Mouse (Mus musculus) intestine, embryonic 14.5 days (tissue): ENCODE measurements around the gene Disp2. TPM values are rescaled to one million over a fixed set of nuclear protein-coding genes. Genes with fewer than 3 reads are reported as not detected.

Source experiments
- ATAC-seq: fragments of 200-750 bp; cut with Nextera tagmentation; replicated peaks from 2 replicates; pipeline ENCODE4 v1.8.0; 2017; ENCODE audit warnings: low read depth, moderate number of reproducible peaks, moderate TSS enrichment, moderate library complexity; ENCODE audit not compliant: low FRiP score, low TSS enrichment
- DNase-seq: peaks from one replicate; pipeline ENCODE4 v3.0.0-alpha.2; 2018; ENCODE audit warnings: low spot score
- H3K27ac ChIP-seq: fragments of 300-500 bp; sonication (generic); 2 replicates; pipeline ENCODE4 v1.5.1; 2014; ENCODE audit warnings: low read depth, mild to moderate bottlenecking, control low read depth
- H3K27me3 ChIP-seq: fragments of 300-500 bp; sonication (generic); replicated peaks from 2 replicates; pipeline ENCODE4 v1.6.1; 2014; ENCODE audit warnings: low read length, control low read depth; ENCODE audit not compliant: control insufficient read depth, insufficient read depth
- H3K36me3 ChIP-seq: fragments of 300-500 bp; sonication (generic); 2 replicates; pipeline ENCODE4 v1.6.1; 2014; ENCODE audit warnings: low read length, control low read depth; ENCODE audit not compliant: control insufficient read depth, insufficient read depth
- H3K4me1 ChIP-seq: fragments of 300-500 bp; sonication (generic); replicated peaks from 2 replicates; pipeline ENCODE4 v1.6.1; 2014; ENCODE audit warnings: low read length, control low read depth, mixed read lengths; ENCODE audit not compliant: control insufficient read depth, insufficient read depth
- H3K4me2 ChIP-seq: fragments of 300-500 bp; sonication (generic); 2 replicates; pipeline ENCODE4 v1.6.1; 2014; ENCODE audit warnings: low read length
- H3K4me3 ChIP-seq: fragments of 300-500 bp; sonication (generic); 2 replicates; pipeline ENCODE4 v1.5.1; 2014; ENCODE audit warnings: low read depth, low read length, control low read depth, mixed read lengths
- H3K9ac ChIP-seq: fragments of 300-500 bp; sonication (generic); 2 replicates; pipeline ENCODE4 v1.6.1; 2014; ENCODE audit warnings: mild to moderate bottlenecking, low read length
- H3K9me3 ChIP-seq: fragments of 300-500 bp; sonication (generic); 2 replicates; pipeline ENCODE4 v1.6.1; 2016; ENCODE audit warnings: low read length, control low read depth; ENCODE audit not compliant: control insufficient read depth
- WGBS: fragments of 180-500 bp; shearing (Covaris S2); extraction: QIAGEN DNeasy Blood & Tissue Kit; methylation state at CpG from one replicate; pipeline ENCODE4 v1.1.7; 2014; 5-methylcytosine and 5-hydroxymethylcytosine counted together
- polyA plus RNA-seq: library from polyadenylated mRNA; unstranded; fragments of >200 nt; fragmentation: Nextera tagmentation; extraction: Ambion mirVana; gene quantifications from 2 replicates; pipeline ENCODE4 v1.2.1, GENCODE M21; 2014

Gene Disp2
- polyA plus RNA-seq, 1 experiment from 2014 or later: 2.6 TPM

GRCm38 (mm10) chr2:118834061-118834460, 54.5 kb downstream of the Disp2 start:
- no peaks in the 10 kb centered on the region for H3K9me3 ChIP-seq
- H3K9ac ChIP-seq: no peak overlapping the region
- no peaks in the 10 kb centered on the region for H3K27me3 ChIP-seq
- H3K4me2 ChIP-seq: no peak overlapping the region
- H3K27ac ChIP-seq: no peak overlapping the region
- no peaks in the 10 kb centered on the region for H3K4me1 ChIP-seq
- 91% methylated on average over 6 of the region's 6 CpGs for WGBS
- ATAC-seq (no peak), DNase-seq (no peak)
- H3K36me3 ChIP-seq: peaks cover 64% of the 10 kb centered on the region
- H3K4me3 ChIP-seq: no peak overlapping the region

- Histone ChIP-seq H3K27me3 (no peaks in the 10 kb centered on the region), H3K9me3 (no peaks in the 10 kb centered on the region), H3K9ac (no peak overlapping the region), H3K4me1 (no peaks in the 10 kb centered on the region), H3K36me3 (peaks cover 54% of the 10 kb centered on the region), H3K27ac (no peak overlapping the region), H3K4me2 (no peak overlapping the region), H3K4me3 (no peak overlapping the region)
- ATAC-seq (no peak), DNase-seq (no peak)
- 82% methylated on average over 6 of the region's 6 CpGs for WGBS
These were observed 55.6 kb downstream of the Disp2 start for GRCm38 (mm10) chr2:118835115-118835514.

GRCm38 (mm10) chr2:118838330-118838729, 58.8 kb downstream of the Disp2 start:
- Histone ChIP-seq H3K4me1 (no peaks in the 10 kb centered on the region), H3K9ac (no peak overlapping the region), H3K36me3 (peaks cover 23% of the 10 kb centered on the region), H3K27me3 (no peaks in the 10 kb centered on the region), H3K4me3 (no peak overlapping the region), H3K9me3 (no peaks in the 10 kb centered on the region), H3K4me2 (no peak overlapping the region), H3K27ac (no peak overlapping the region)
- 44% methylated on average over 5 of the region's 5 CpGs for WGBS
- no peak for ATAC-seq
- DNase-seq: no peak

- Histone ChIP-seq H3K4me1 (no peaks in the 10 kb centered on the region), H3K4me3 (no peak overlapping the region), H3K4me2 (no peak overlapping the region), H3K36me3 (no peaks in the 10 kb centered on the region), H3K27me3 (no peaks in the 10 kb centered on the region), H3K9ac (no peak overlapping the region), H3K9me3 (no peaks in the 10 kb centered on the region), H3K27ac (no peak overlapping the region)
- no peak for ATAC-seq
- 69% methylated on average over 5 of the region's 5 CpGs for WGBS
- no peak for DNase-seq
These were observed 61.7 kb downstream of the Disp2 start for GRCm38 (mm10) chr2:118841186-118841585.

- ATAC-seq (no peak), DNase-seq (no peak)
- Histone ChIP-seq H3K27me3 (no peaks in the 10 kb centered on the region), H3K4me2 (no peak overlapping the region), H3K9me3 (no peaks in the 10 kb centered on the region), H3K27ac (no peak overlapping the region), H3K4me3 (no peak overlapping the region), H3K9ac (no peak overlapping the region), H3K36me3 (no peaks in the 10 kb centered on the region), H3K4me1 (no peaks in the 10 kb centered on the region)
- WGBS: 82% methylated on average over 4 of the region's 4 CpGs
These were observed 62.3 kb downstream of the Disp2 start for GRCm38 (mm10) chr2:118841774-118842173.

GRCm38 (mm10) chr2:118844427-118844826, 64.9 kb downstream of the Disp2 start:
- Histone ChIP-seq H3K9ac (no peak overlapping the region), H3K36me3 (no peaks in the 10 kb centered on the region), H3K27me3 (no peaks in the 10 kb centered on the region), H3K4me2 (no peak overlapping the region), H3K4me1 (no peaks in the 10 kb centered on the region), H3K4me3 (no peak overlapping the region), H3K27ac (no peak overlapping the region), H3K9me3 (no peaks in the 10 kb centered on the region)
- no peak for ATAC-seq
- 86% methylated on average over 3 of the region's 3 CpGs for WGBS
- no peak for DNase-seq

GRCm38 (mm10) chr2:118846246-118846645, 66.7 kb downstream of the Disp2 start:
- Histone ChIP-seq H3K27me3 (no peaks in the 10 kb centered on the region), H3K36me3 (no peaks in the 10 kb centered on the region), H3K9ac (no peak overlapping the region), H3K9me3 (no peaks in the 10 kb centered on the region), H3K4me2 (no peak overlapping the region), H3K27ac (no peak overlapping the region), H3K4me3 (no peak overlapping the region), H3K4me1 (no peaks in the 10 kb centered on the region)
- WGBS: 46% methylated on average over 7 of the region's 7 CpGs
- no peak for ATAC-seq
- DNase-seq: no peak

GRCm38 (mm10) chr2:118851756-118852155, 72.2 kb downstream of the Disp2 start:
- DNase-seq (no peak), ATAC-seq (no peak)
- H3K4me3 ChIP-seq: no peak overlapping the region
- no peaks in the 10 kb centered on the region for H3K4me1 ChIP-seq
- H3K27ac ChIP-seq: no peak overlapping the region
- H3K27me3 ChIP-seq: no peaks in the 10 kb centered on the region
- H3K9ac ChIP-seq: no peak overlapping the region
- H3K4me2 ChIP-seq: no peak overlapping the region
- no peaks in the 10 kb centered on the region for H3K36me3 ChIP-seq
- no peaks in the 10 kb centered on the region for H3K9me3 ChIP-seq
- 21% methylated on average over 3 of the region's 3 CpGs for WGBS
